Comparison of ENCODE assay signal across 11 mouse cellular contexts in genomic region chr15:3433281-3433680, GRCm38 (mm10).
DNase-seq lines count a peak whose midpoint lies in the region; ATAC-seq and TF ChIP-seq lines count a peak whose summit lies in the region.
"Had no signal": no experiment of that assay in that cellular context is flagged by ENCODE, and none has a peak within 500 bp of the region (broad histone marks: within the 10 kb centered on the region; RNA-seq: fewer than 3 reads in every experiment).

No protein-coding gene starts in this region.

- ATAC-seq in intestine, postnatal 0 days: peak; percentile 51; the same call in 1 of the 2 replicates
- ATAC-seq in lung, embryonic 14.5 days (ENCODE audit: insufficient read depth): peak; percentile 96
- no peak for ATAC-seq in forebrain, embryonic 16.5 days
- ATAC-seq in forebrain, embryonic 11.5 days (replicated peaks; ENCODE audit: low FRiP score): no peak

- no peaks in the 10 kb centered on the region for H3K27me3 ChIP-seq in intestine, postnatal 0 days (replicated peaks; ENCODE audit: control insufficient read depth, insufficient read depth, low read length)
- no peaks in the 10 kb centered on the region for H3K27me3 ChIP-seq in lung, embryonic 14.5 days (ENCODE audit: insufficient read depth, low read length)
- H3K27me3 ChIP-seq in forebrain, embryonic 10.5 days (ENCODE audit: poor library complexity, severe bottlenecking): no peaks in the 10 kb centered on the region
- no peaks in the 10 kb centered on the region for H3K27me3 ChIP-seq in forebrain, embryonic 16.5 days (replicated peaks; ENCODE audit: control insufficient read depth, insufficient read depth, low read length)
- H3K27me3 ChIP-seq in forebrain, embryonic 11.5 days (ENCODE audit: control insufficient read depth, insufficient read depth, low read length): no peaks in the 10 kb centered on the region
- H3K27me3 ChIP-seq: midbrain, embryonic 12.5 days had no signal

- H3K27ac ChIP-seq in brown adipose tissue, adult 24 weeks (replicated peaks; ENCODE audit: low read depth, low read length): peak overlapping the region; percentile 34
- H3K27ac ChIP-seq in intestine, postnatal 0 days (ENCODE audit: low read depth, low read length): no peak overlapping the region
- H3K27ac ChIP-seq in lung, embryonic 14.5 days (ENCODE audit: low read depth): peak overlapping the region; percentile 79
- H3K27ac ChIP-seq in forebrain, embryonic 10.5 days: no peak overlapping the region
- H3K27ac ChIP-seq in forebrain, embryonic 16.5 days (ENCODE audit: low read length): no peak overlapping the region
- no peak overlapping the region for H3K27ac ChIP-seq in forebrain, embryonic 11.5 days (ENCODE audit: low read depth, low read length)
- H3K27ac ChIP-seq: hindbrain, embryonic 14.5 days; midbrain, embryonic 12.5 days had no signal

- H3K9me3 ChIP-seq in intestine, postnatal 0 days (ENCODE audit: control insufficient read depth): no peaks in the 10 kb centered on the region
- no peaks in the 10 kb centered on the region for H3K9me3 ChIP-seq in lung, embryonic 14.5 days (ENCODE audit: low read depth, low read length)
- H3K9me3 ChIP-seq in forebrain, embryonic 10.5 days: no peaks in the 10 kb centered on the region
- no peaks in the 10 kb centered on the region for H3K9me3 ChIP-seq in forebrain, embryonic 16.5 days (ENCODE audit: control insufficient read depth, low read length)
- H3K9me3 ChIP-seq in forebrain, embryonic 11.5 days (ENCODE audit: control insufficient read depth, low read length): no peaks in the 10 kb centered on the region
- H3K9me3 ChIP-seq: G1E; midbrain, embryonic 12.5 days had no signal

- TF ChIP-seq CTCF in intestine, postnatal 0 days (IDR thresholded peaks at IDR 0.05; ENCODE audit: low read depth): no peak
- no peak for TF ChIP-seq CTCF in lung, embryonic 14.5 days (IDR thresholded peaks at IDR 0.05; ENCODE audit: low read depth)

- H3K4me3 ChIP-seq in brown adipose tissue, adult 24 weeks (ENCODE audit: insufficient read depth, low read depth, low read length): no peak overlapping the region
- H3K4me3 ChIP-seq in intestine, postnatal 0 days (ENCODE audit: low read depth, low read length): no peak overlapping the region
- H3K4me3 ChIP-seq in lung, embryonic 14.5 days (ENCODE audit: low read depth, low read length): no peak overlapping the region
- H3K4me3 ChIP-seq in forebrain, embryonic 10.5 days: no peak overlapping the region
- no peak overlapping the region for H3K4me3 ChIP-seq in forebrain, embryonic 16.5 days (replicated peaks; ENCODE audit: low read length)
- H3K4me3 ChIP-seq in forebrain, embryonic 11.5 days (ENCODE audit: low read depth, low read length): no peak overlapping the region
- H3K4me3 ChIP-seq: midbrain, embryonic 12.5 days had no signal

- 45% methylated on average over 7 of the region's 7 CpGs for WGBS in intestine, postnatal 0 days
- WGBS in lung, embryonic 14.5 days: 13% methylated on average over 7 of the region's 7 CpGs
- WGBS in forebrain, embryonic 10.5 days: 81% methylated on average over 7 of the region's 7 CpGs
- 86% methylated on average over 7 of the region's 7 CpGs for WGBS in forebrain, embryonic 16.5 days
- WGBS in forebrain, embryonic 11.5 days: 83% methylated on average over 7 of the region's 7 CpGs

- H3K4me2 ChIP-seq in intestine, postnatal 0 days (replicated peaks; ENCODE audit: low read depth): no peak overlapping the region
- H3K4me2 ChIP-seq in lung, embryonic 14.5 days: peak overlapping the region; percentile 14; the same call in 1 of the 2 replicates
- H3K4me2 ChIP-seq in forebrain, embryonic 16.5 days (ENCODE audit: low read length): no peak overlapping the region
- no peak overlapping the region for H3K4me2 ChIP-seq in forebrain, embryonic 11.5 days (ENCODE audit: low read depth, low read length, severe bottlenecking)
- H3K4me2 ChIP-seq: hindbrain, embryonic 14.5 days; midbrain, embryonic 12.5 days had no signal

- H3K36me3 ChIP-seq in intestine, postnatal 0 days (ENCODE audit: control insufficient read depth, insufficient read depth): no peaks in the 10 kb centered on the region
- H3K36me3 ChIP-seq in lung, embryonic 14.5 days (ENCODE audit: insufficient read depth): no peaks in the 10 kb centered on the region
- H3K36me3 ChIP-seq in forebrain, embryonic 10.5 days (replicated peaks): no peaks in the 10 kb centered on the region
- no peaks in the 10 kb centered on the region for H3K36me3 ChIP-seq in forebrain, embryonic 16.5 days (ENCODE audit: control insufficient read depth, insufficient read depth)
- H3K36me3 ChIP-seq in forebrain, embryonic 11.5 days (ENCODE audit: control insufficient read depth, insufficient read depth, low read length): no peaks in the 10 kb centered on the region
- H3K36me3 ChIP-seq: G1E; midbrain, embryonic 12.5 days had no signal

- DNase-seq in heart, adult 11 months: peak; percentile 98
- DNase-seq in lung, embryonic 14.5 days: peak; percentile 90
- no peak for DNase-seq in forebrain, embryonic 10.5 days (ENCODE audit: extremely low spot score, low spot score)
- DNase-seq in forebrain, embryonic 11.5 days (ENCODE audit: low spot score): no peak
- no peak for DNase-seq in frontal cortex, postnatal 36 days (ENCODE audit: low spot score in 2 of 2)

- H3K4me1 ChIP-seq in brown adipose tissue, adult 24 weeks (ENCODE audit: control insufficient read depth, insufficient read depth, insufficient read length, low read length): peaks cover 21% of the 10 kb centered on the region
- no peaks in the 10 kb centered on the region for H3K4me1 ChIP-seq in intestine, postnatal 0 days (replicated peaks; ENCODE audit: control insufficient read depth, insufficient read depth, low read length)
- peaks cover 8% of the 10 kb centered on the region for H3K4me1 ChIP-seq in lung, embryonic 14.5 days (ENCODE audit: insufficient read depth)
- H3K4me1 ChIP-seq in forebrain, embryonic 10.5 days: no peaks in the 10 kb centered on the region
- H3K4me1 ChIP-seq in forebrain, embryonic 16.5 days (replicated peaks; ENCODE audit: control insufficient read depth, insufficient read depth, low read length): peaks cover 2% of the 10 kb centered on the region; the same call in 1 of the 2 replicates
- no peaks in the 10 kb centered on the region for H3K4me1 ChIP-seq in forebrain, embryonic 11.5 days (replicated peaks; ENCODE audit: control insufficient read depth, insufficient read depth, low read length)
- H3K4me1 ChIP-seq: midbrain, embryonic 12.5 days had no signal

- no peak overlapping the region for H3K9ac ChIP-seq in intestine, postnatal 0 days (ENCODE audit: low read depth, low read length)
- H3K9ac ChIP-seq in lung, embryonic 14.5 days: no peak overlapping the region
- H3K9ac ChIP-seq in forebrain, embryonic 16.5 days (replicated peaks; ENCODE audit: low read depth, low read length): no peak overlapping the region
- no peak overlapping the region for H3K9ac ChIP-seq in forebrain, embryonic 11.5 days (ENCODE audit: low read length)
- H3K9ac ChIP-seq: hindbrain, embryonic 14.5 days; midbrain, embryonic 12.5 days had no signal

Comparison
In these comparisons a context has a peak if more than half of its experiments do, and no peak if none do; other contexts are left out.
1. H3K27ac ChIP-seq: peak in brown adipose tissue, adult 24 weeks (single experiment) and lung, embryonic 14.5 days (single experiment); none in intestine, postnatal 0 days (single experiment), forebrain, embryonic 10.5 days (single experiment), forebrain, embryonic 16.5 days (single experiment) and forebrain, embryonic 11.5 days (single experiment).
2. DNase-seq: peak in heart, adult 11 months (single experiment) and lung, embryonic 14.5 days (single experiment); none in forebrain, embryonic 10.5 days (single experiment), forebrain, embryonic 11.5 days (single experiment) and frontal cortex, postnatal 36 days (0 of 2).
3. ATAC-seq: peak in intestine, postnatal 0 days (single experiment) and lung, embryonic 14.5 days (single experiment); none in forebrain, embryonic 16.5 days (single experiment) and forebrain, embryonic 11.5 days (single experiment).